Mouse (Mus musculus) embryonic fibroblast, embryonic 13.5 days (primary cell): Measurements from ENCODE around the gene Gm49368.

Experiments
- CTCF ChIP-seq: IDR thresholded peaks from 2 replicates; pipeline ENCODE4 v1.5.1; 2011; ENCODE audit warnings: mild to moderate bottlenecking, control low read depth, low read length, moderate library complexity, borderline replicate concordance; ENCODE audit not compliant: insufficient read depth
- POLR2A ChIP-seq: IDR thresholded peaks from 2 replicates; pipeline ENCODE4 v1.6.1; 2011; ENCODE audit warnings: low read depth, mild to moderate bottlenecking, control low read depth, low read length, moderate library complexity

DNA sequence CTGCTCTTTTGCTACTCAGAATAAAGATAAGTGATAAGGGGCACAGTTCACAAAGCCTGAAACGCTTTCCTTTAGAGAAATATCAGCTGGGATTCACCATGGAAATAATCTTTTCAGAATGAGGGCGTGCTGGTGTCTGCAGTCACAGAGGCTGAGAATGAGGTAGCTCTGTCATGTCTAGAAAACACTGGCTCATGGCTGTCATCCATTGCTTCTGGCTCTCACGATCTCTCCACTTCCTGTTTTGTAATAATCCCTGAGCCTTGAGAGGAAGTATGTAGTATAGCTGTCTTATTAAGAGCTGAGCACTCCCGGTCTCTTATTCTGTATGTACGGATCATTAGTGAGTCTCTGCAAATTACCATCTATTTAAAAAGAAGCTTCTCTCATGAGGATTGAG, 3.1 kb downstream of the Gm49368 start:
- TF ChIP-seq CTCF (no peak), POLR2A (no peak)
